Mouse (Mus musculus): ENCODE results near the gene Dhx38.

Dhx38 gene

DNA sequence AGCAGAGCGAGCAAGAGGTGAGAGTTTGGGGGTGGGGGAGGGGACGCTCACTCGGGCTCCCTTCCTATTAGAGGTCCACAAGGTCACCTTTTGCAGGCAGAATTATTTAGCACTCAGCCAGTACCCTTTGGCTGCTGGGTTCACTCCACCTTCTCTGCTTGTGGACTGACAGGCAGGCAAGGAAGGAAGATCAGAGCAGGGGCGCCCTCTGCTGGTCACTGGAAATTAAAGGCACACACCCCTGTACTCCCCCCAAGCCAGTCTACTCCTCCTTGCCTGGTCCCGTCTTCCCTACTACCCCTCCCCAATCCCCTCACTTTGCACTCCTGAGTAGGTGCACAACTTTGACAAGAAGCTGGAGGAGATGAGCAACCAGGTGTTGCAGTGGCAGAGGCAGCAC, 29.0 kb downstream of the Dhx38 start:
- TF ChIP-seq CTCF (conservative IDR thresholded peaks at IDR 0.05; ENCODE audit: low read length), result peak; percentile 73
- no peak for TF ChIP-seq POU5F1 (IDR thresholded peaks at IDR 0.05; ENCODE audit: borderline replicate concordance, low read length)
- Histone ChIP-seq H3K36me3 (ENCODE audit: insufficient read depth, low read length) (no peaks in the 10 kb centered on the region), H3K4me3 (replicated peaks; ENCODE audit: low read length) (peak overlapping the region; percentile 53), H3K27me3 (ENCODE audit: insufficient read depth, low read length) (peaks cover 19% of the 10 kb centered on the region; the same call in 1 of the 2 replicates), H3K4me1 (replicated peaks; ENCODE audit: low read depth, low read length) (peaks cover 18% of the 10 kb centered on the region), H3K9me3 (ENCODE audit: low read length) (no peaks in the 10 kb centered on the region)

- TF ChIP-seq NANOG (IDR thresholded peaks at IDR 0.05; ENCODE audit: borderline replicate concordance, low read length), result no peak
- peak; percentile 93 for TF ChIP-seq CTCF (conservative IDR thresholded peaks at IDR 0.05; ENCODE audit: low read length)
- Histone ChIP-seq H3K4me3 (replicated peaks; ENCODE audit: low read length) (peak overlapping the region; percentile 53), H3K4me1 (replicated peaks; ENCODE audit: low read depth, low read length) (peaks cover 18% of the 10 kb centered on the region), H3K27me3 (ENCODE audit: insufficient read depth, low read length) (peaks cover 27% of the 10 kb centered on the region; the same call in 1 of the 2 replicates), H3K9me3 (ENCODE audit: low read length) (no peaks in the 10 kb centered on the region), H3K36me3 (ENCODE audit: insufficient read depth, low read length) (no peaks in the 10 kb centered on the region)
These were observed 30.3 kb downstream of the Dhx38 start for GRCm38 (mm10) chr8:109535140-109535990.

GRCm38 (mm10) chr8:109524008-109524407, 41.7 kb downstream of the Dhx38 start:
- Histone ChIP-seq H3K9me3 (ENCODE audit: low read length) (peaks cover 13% of the 10 kb centered on the region), H3K27me3 (ENCODE audit: insufficient read depth, low read length) (peaks cover 16% of the 10 kb centered on the region), H3K4me3 (replicated peaks; ENCODE audit: low read length) (no peak overlapping the region), H3K36me3 (ENCODE audit: insufficient read depth, low read length) (no peaks in the 10 kb centered on the region), H3K4me1 (replicated peaks; ENCODE audit: low read depth, low read length) (peaks cover 4% of the 10 kb centered on the region; the same call in 1 of the 2 replicates)
- TF ChIP-seq NANOG (IDR thresholded peaks at IDR 0.05; ENCODE audit: borderline replicate concordance, low read length), result no peak
- TF ChIP-seq POU5F1 (IDR thresholded peaks at IDR 0.05; ENCODE audit: borderline replicate concordance, low read length), result no peak
- TF ChIP-seq CTCF (conservative IDR thresholded peaks at IDR 0.05; ENCODE audit: low read length), result no peak

- TF ChIP-seq POU5F1 (IDR thresholded peaks at IDR 0.05; ENCODE audit: borderline replicate concordance, low read length) (no peak), CTCF (conservative IDR thresholded peaks at IDR 0.05; ENCODE audit: low read length) (no peak), NANOG (IDR thresholded peaks at IDR 0.05; ENCODE audit: borderline replicate concordance, low read length) (no peak)
- H3K4me1 ChIP-seq (replicated peaks; ENCODE audit: low read depth, low read length), result no peaks in the 10 kb centered on the region
- no peaks in the 10 kb centered on the region for H3K36me3 ChIP-seq (ENCODE audit: insufficient read depth, low read length)
- no peak overlapping the region for H3K4me3 ChIP-seq (replicated peaks; ENCODE audit: low read length)
- H3K9me3 ChIP-seq (ENCODE audit: low read length), result no peaks in the 10 kb centered on the region
- peaks cover 6% of the 10 kb centered on the region; the same call in 1 of the 2 replicates for H3K27me3 ChIP-seq (ENCODE audit: insufficient read depth, low read length)
These were observed 60.1 kb downstream of the Dhx38 start for GRCm38 (mm10) chr8:109505560-109505959.

DNA sequence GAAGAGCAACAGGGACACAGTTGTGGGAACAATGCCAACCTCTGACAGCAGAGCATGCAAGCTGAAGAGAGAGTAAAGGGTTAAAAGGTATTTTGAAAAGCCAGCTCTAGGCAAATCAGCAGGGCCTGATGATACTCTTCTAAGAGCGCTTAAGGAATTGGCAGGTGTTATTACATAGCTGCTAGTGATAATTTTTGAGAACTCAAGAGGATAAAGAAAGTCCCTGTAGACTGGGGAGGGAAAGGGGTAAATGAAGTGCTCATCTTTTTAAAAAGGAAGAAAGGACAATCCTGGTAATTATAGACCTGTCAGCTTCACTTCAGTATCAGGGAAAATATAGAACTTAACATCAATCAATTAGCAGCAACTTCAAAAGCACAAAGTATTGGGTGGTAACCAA, 62.1 kb downstream of the Dhx38 start:
- H3K4me3 ChIP-seq (replicated peaks; ENCODE audit: low read length), result no peak overlapping the region
- H3K9me3 ChIP-seq (ENCODE audit: low read length), result no peaks in the 10 kb centered on the region
- TF ChIP-seq POU5F1 (IDR thresholded peaks at IDR 0.05; ENCODE audit: borderline replicate concordance, low read length), result no peak
- no peak for TF ChIP-seq NANOG (IDR thresholded peaks at IDR 0.05; ENCODE audit: borderline replicate concordance, low read length)
- TF ChIP-seq CTCF (conservative IDR thresholded peaks at IDR 0.05; ENCODE audit: low read length), result no peak
- H3K36me3 ChIP-seq (ENCODE audit: insufficient read depth, low read length), result no peaks in the 10 kb centered on the region
- peaks cover 6% of the 10 kb centered on the region; the same call in 1 of the 2 replicates for H3K27me3 ChIP-seq (ENCODE audit: insufficient read depth, low read length)
- no peaks in the 10 kb centered on the region for H3K4me1 ChIP-seq (replicated peaks; ENCODE audit: low read depth, low read length)

DNA sequence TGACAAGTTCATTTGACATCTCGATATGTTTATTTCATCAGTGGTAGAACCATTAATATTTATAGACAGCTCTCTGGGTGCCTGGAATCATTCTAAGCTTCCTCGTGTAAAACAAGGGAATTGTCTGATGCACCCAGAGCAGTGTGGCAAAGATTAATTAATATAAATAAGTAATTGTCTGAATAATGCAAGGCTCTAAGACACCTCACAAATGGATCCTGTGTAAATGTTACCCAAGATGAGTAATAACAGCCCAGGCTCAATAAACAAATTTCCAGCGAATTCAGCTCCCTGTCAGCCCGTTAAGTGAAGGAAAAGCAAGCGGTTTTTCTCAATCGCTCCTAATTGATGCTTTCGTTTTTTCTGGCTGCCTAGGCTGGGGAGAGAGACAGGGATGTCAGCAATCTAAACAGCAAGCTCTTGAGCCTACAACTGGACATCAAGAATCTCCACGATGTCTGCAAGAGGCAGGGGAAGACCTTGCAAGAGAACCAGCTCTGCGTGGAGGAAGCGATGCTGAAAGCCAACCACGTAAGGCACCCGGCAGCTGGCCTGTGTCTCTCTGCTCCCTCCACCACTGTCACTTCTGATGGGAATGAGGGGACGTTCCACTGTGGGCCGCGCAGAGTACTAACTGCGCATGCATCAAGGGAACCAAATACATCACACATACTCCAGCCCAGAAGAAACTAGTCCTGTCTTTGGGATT, 66.5 kb downstream of the Dhx38 start:
- Histone ChIP-seq H3K9me3 (ENCODE audit: low read length) (no peaks in the 10 kb centered on the region), H3K36me3 (ENCODE audit: insufficient read depth, low read length) (no peaks in the 10 kb centered on the region), H3K27me3 (ENCODE audit: insufficient read depth, low read length) (no peaks in the 10 kb centered on the region), H3K4me1 (replicated peaks; ENCODE audit: low read depth, low read length) (no peaks in the 10 kb centered on the region), H3K4me3 (replicated peaks; ENCODE audit: low read length) (no peak overlapping the region)
- no peak for TF ChIP-seq NANOG (IDR thresholded peaks at IDR 0.05; ENCODE audit: borderline replicate concordance, low read length)

All from E14TG2a.4 (cell line).